Mouse (Mus musculus) G1E-ER4 (cell line): Measurements from ENCODE around the gene Syn3. TPM values are rescaled to one million over a fixed set of nuclear protein-coding genes. Genes with fewer than 3 reads are reported as not detected.

Source experiments
- GATA1 ChIP-seq: IDR thresholded peaks from one replicate; pipeline ENCODE4 v1.8.0; 2012; ENCODE audit warnings: low read length, inconsistent platforms
- polyA plus RNA-seq: library from polyadenylated mRNA; stranded (reverse); fragments of >175 nt; gene quantifications from 2 replicates; pipeline ENCODE4 v1.2.3, GENCODE M21; 2012

Syn3 gene
- polyA plus RNA-seq, result not detected in 2 replicates

GRCm38 (mm10) chr10:86498673-86499391 is at the start of gene Syn3:
Syn3 (minus strand) TSS chr10:86498896.
- no peak for TF ChIP-seq GATA1

- no peak for TF ChIP-seq GATA1
These were observed 15.1 kb upstream of the Syn3 start for GRCm38 (mm10) chr10:86513801-86514200.

GRCm38 (mm10) chr10:86510941-86511340 is 12.2 kb upstream of the Syn3 start:
- TF ChIP-seq GATA1, result no peak

GRCm38 (mm10) chr10:86502063-86502462 is 3.4 kb upstream of the Syn3 start:
- TF ChIP-seq GATA1, result no peak

GRCm38 (mm10) chr10:86498051-86498672 is 534 bp downstream of the Syn3 start:
- TF ChIP-seq GATA1, result no peak

GRCm38 (mm10) chr10:86495851-86496250 is 2.8 kb downstream of the Syn3 start:
- no peak for TF ChIP-seq GATA1

GRCm38 (mm10) chr10:86493140-86493539 is 5.6 kb downstream of the Syn3 start:
- TF ChIP-seq GATA1, result no peak

- TF ChIP-seq GATA1, result no peak
These were observed 6.4 kb downstream of the Syn3 start for GRCm38 (mm10) chr10:86492089-86492907.

- no peak for TF ChIP-seq GATA1
These were observed 7.2 kb downstream of the Syn3 start for GRCm38 (mm10) chr10:86491316-86492088.

- TF ChIP-seq GATA1, result no peak
These were observed 10.2 kb downstream of the Syn3 start for GRCm38 (mm10) chr10:86488544-86488943.

- no peak for TF ChIP-seq GATA1
These were observed 12.7 kb downstream of the Syn3 start for GRCm38 (mm10) chr10:86485971-86486370.

- no peak for TF ChIP-seq GATA1
These were observed 14.7 kb downstream of the Syn3 start for GRCm38 (mm10) chr10:86483968-86484367.

GRCm38 (mm10) chr10:86482496-86482895 is 16.2 kb downstream of the Syn3 start:
- TF ChIP-seq GATA1, result no peak

- TF ChIP-seq GATA1, result no peak
These were observed 18.0 kb downstream of the Syn3 start for GRCm38 (mm10) chr10:86480711-86481110.

- TF ChIP-seq GATA1, result no peak
These were observed 19.0 kb downstream of the Syn3 start for GRCm38 (mm10) chr10:86479718-86480121.
